Mouse (Mus musculus) retina, postnatal 7 days (tissue): Measurements from ENCODE around the gene Mydgf.

Source experiments
- DNase-seq: peaks from one replicate; pipeline ENCODE4 v3.0.0-alpha.2; 2012; ENCODE audit warnings: low read depth, low spot score

Mydgf gene

GRCm38 (mm10) chr17:56144546-56144945, 39.2 kb downstream of the Mydgf start:
- DNase-seq = no peak

GRCm38 (mm10) chr17:56141702-56142605, 41.8 kb downstream of the Mydgf start:
- no peak for DNase-seq

- no peak for DNase-seq
Observed at GRCm38 (mm10) chr17:56139858-56140595, 43.7 kb downstream of the Mydgf start, which contains the start of gene Sema6b. Gene Sema6b, minus strand, starts transcription at chr17:56140343.

GRCm38 (mm10) chr17:56139355-56139754, 44.4 kb downstream of the Mydgf start:
- no peak for DNase-seq

- no peak for DNase-seq
Observed at GRCm38 (mm10) chr17:56137839-56138613, 45.7 kb downstream of the Mydgf start.

GRCm38 (mm10) chr17:56136558-56136957, 47.2 kb downstream of the Mydgf start:
- DNase-seq = no peak

- no peak for DNase-seq
Observed at GRCm38 (mm10) chr17:56134463-56134971, 49.2 kb downstream of the Mydgf start.

- no peak for DNase-seq
Observed at GRCm38 (mm10) chr17:56133457-56134363, 50.0 kb downstream of the Mydgf start.

- no peak for DNase-seq
Observed at GRCm38 (mm10) chr17:56132661-56133060, 51.1 kb downstream of the Mydgf start.

- no peak for DNase-seq
Observed at GRCm38 (mm10) chr17:56131814-56132213, 51.9 kb downstream of the Mydgf start.

GRCm38 (mm10) chr17:56131136-56131535, 52.6 kb downstream of the Mydgf start:
- no peak for DNase-seq

- DNase-seq = no peak
Observed at GRCm38 (mm10) chr17:56128246-56128645, 55.5 kb downstream of the Mydgf start.

- no peak for DNase-seq
Observed at GRCm38 (mm10) chr17:56126175-56126574, 57.5 kb downstream of the Mydgf start.
